Mouse (Mus musculus) lung, embryonic 14.5 days (tissue): ENCODE data around the gene Smyd3. TPM values are rescaled to one million over a fixed set of nuclear protein-coding genes. Genes with fewer than 3 reads are reported as not detected.

Source experiments
- ATAC-seq: fragments of 200-750 bp; cut with Nextera tagmentation; 2 replicates; pipeline ENCODE4 v1.8.0; 2017; ENCODE audit warnings: mild to moderate bottlenecking, moderate TSS enrichment, moderate library complexity; ENCODE audit not compliant: insufficient read depth
- DNase-seq: peaks from one replicate; pipeline ENCODE4 v3.0.0-alpha.2; 2015
- H3K27ac ChIP-seq: fragments of 300-500 bp; sonication (generic); 2 replicates; pipeline ENCODE4 v1.5.1; 2014; ENCODE audit warnings: low read depth, mild to moderate bottlenecking, moderate library complexity
- H3K27me3 ChIP-seq: fragments of 300-500 bp; sonication (generic); 2 replicates; pipeline ENCODE4 v1.6.1; 2014; ENCODE audit warnings: low read length, control low read depth; ENCODE audit not compliant: insufficient read depth
- H3K36me3 ChIP-seq: fragments of 300-500 bp; sonication (generic); 2 replicates; pipeline ENCODE4 v1.6.1; 2014; ENCODE audit warnings: control low read depth; ENCODE audit not compliant: insufficient read depth
- H3K4me1 ChIP-seq: fragments of 300-500 bp; sonication (generic); 2 replicates; pipeline ENCODE4 v1.6.1; 2014; ENCODE audit warnings: antibody characterized with exemption, control low read depth; ENCODE audit not compliant: insufficient read depth
- H3K4me2 ChIP-seq: fragments of 300-500 bp; sonication (generic); 2 replicates; pipeline ENCODE4 v1.6.1; 2014; ENCODE audit warnings: mild to moderate bottlenecking
- H3K4me3 ChIP-seq: fragments of 300-500 bp; sonication (generic); 2 replicates; pipeline ENCODE4 v1.5.1; 2014; ENCODE audit warnings: low read depth, low read length
- H3K9ac ChIP-seq: fragments of 300-500 bp; sonication (generic); 2 replicates; pipeline ENCODE4 v1.6.1; 2014
- H3K9me3 ChIP-seq: fragments of 300-500 bp; sonication (generic); 2 replicates; pipeline ENCODE4 v1.6.1; 2016; ENCODE audit warnings: low read depth, low read length, control low read depth
- CTCF ChIP-seq: IDR thresholded peaks from 2 replicates; pipeline ENCODE4 v1.5.1; 2016; ENCODE audit warnings: antibody characterized with exemption, low read depth
- WGBS: fragments of 180-500 bp; shearing (Covaris S2); extraction: QIAGEN DNeasy Blood & Tissue Kit; methylation state at CpG from one replicate; pipeline ENCODE4 v1.1.7; 2014; 5-methylcytosine and 5-hydroxymethylcytosine counted together
- polyA plus RNA-seq: library from polyadenylated mRNA; unstranded; fragments of >200 nt; fragmentation: Nextera tagmentation; extraction: Ambion mirVana; gene quantifications from 2 replicates; pipeline ENCODE4 v1.2.1, GENCODE M21; 2014

Smyd3 gene
- polyA plus RNA-seq, 1 experiment from 2014 or later: 20.6 TPM

DNA sequence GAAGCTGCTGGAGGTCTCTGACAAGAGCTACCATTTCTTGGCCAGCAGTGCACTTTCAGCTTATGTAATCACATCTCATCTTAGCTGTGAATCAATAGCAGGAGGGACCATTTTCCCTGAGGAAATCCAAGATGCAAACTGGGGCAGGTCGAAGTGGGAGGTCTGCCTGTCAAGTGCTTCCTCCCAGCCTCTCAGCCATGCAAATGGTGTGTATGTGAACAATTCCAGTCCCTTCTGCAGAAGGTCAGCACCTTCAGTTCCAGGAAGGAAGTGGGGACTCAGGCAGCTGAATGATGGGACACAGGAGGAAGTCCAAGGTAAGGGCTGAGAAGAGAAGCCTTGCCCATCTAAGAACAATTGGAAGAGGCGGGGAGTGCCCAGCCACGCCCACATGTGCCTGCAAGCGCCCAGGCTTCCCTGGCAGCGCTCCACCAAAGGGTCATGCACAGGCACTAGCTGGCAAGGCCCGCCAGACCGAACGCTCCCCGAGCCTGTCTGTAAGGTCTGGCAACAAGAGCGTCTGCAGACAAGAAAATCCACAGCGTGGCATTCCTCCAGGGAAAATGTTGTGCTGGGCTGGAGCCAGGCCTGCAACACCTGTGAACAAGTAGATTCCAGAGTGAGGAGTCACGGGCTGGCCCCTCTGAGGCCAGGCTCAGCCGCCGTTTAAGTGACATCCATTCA lies 381.2 kb downstream of the Smyd3 start:
- Histone ChIP-seq H3K9me3 (no peaks in the 10 kb centered on the region), H3K27me3 (no peaks in the 10 kb centered on the region), H3K9ac (no peak overlapping the region), H3K27ac (peak overlapping the region; percentile 42; the same call in 1 of the 2 replicates), H3K36me3 (no peaks in the 10 kb centered on the region), H3K4me2 (peak overlapping the region; percentile 44; the same call in 1 of the 2 replicates), H3K4me3 (no peak overlapping the region), H3K4me1 (peaks cover 5% of the 10 kb centered on the region)
- no peak for TF ChIP-seq CTCF
- 27% methylated on average over 14 of the region's 14 CpGs for WGBS
- DNase-seq (peak; percentile 68), ATAC-seq (peak; percentile 69)

DNA sequence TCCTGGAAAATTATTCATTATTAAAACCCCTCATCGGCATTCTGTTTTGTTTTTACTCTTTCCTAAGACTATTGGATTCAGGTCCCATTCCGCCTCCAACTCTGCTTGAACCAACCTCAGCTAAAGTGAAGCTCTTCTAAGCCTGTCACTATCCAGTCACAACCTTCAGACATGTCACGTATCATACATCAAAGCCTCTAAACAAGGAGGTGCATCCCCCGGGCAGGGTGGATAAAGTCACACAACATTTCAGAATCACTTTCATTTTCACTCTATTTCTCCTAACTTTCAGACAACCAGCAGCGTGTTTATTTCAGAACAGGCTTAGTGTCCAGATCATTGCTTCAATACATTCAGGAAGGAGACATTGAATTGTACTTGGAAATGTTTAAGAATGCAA lies 387.8 kb downstream of the Smyd3 start:
- peaks cover 9% of the 10 kb centered on the region; the same call in 1 of the 2 replicates for H3K4me1 ChIP-seq
- H3K9me3 ChIP-seq: no peaks in the 10 kb centered on the region
- H3K4me2 ChIP-seq: no peak overlapping the region
- ATAC-seq (no peak), DNase-seq (no peak)
- H3K27ac ChIP-seq: no peak overlapping the region
- H3K27me3 ChIP-seq: no peaks in the 10 kb centered on the region
- 79% methylated on average over 5 of the region's 5 CpGs for WGBS
- H3K36me3 ChIP-seq: no peaks in the 10 kb centered on the region
- no peak overlapping the region for H3K4me3 ChIP-seq
- no peak for TF ChIP-seq CTCF
- H3K9ac ChIP-seq: no peak overlapping the region

DNA sequence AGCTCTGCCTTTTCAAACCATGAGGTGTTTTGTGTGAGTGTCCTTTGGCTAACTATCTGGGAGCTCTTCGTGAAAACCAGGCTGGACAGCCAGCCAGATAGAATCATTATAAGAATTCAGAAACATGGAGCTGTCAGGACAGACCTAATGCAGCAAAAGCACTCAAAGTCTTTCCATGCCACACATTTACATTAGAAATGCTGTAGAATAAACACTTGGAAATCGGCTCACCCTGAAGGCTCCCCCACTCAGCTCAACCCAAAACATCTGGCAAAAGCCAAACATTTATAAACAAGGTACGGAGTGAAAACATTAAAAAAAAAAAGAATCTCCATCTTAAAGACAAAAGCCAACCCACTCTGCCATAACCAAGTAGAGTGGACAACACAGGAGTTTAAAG lies 391.6 kb downstream of the Smyd3 start:
- Histone ChIP-seq H3K4me2 (no peak overlapping the region), H3K27me3 (no peaks in the 10 kb centered on the region), H3K9ac (no peak overlapping the region), H3K4me1 (peaks cover 9% of the 10 kb centered on the region; the same call in 1 of the 2 replicates), H3K9me3 (no peaks in the 10 kb centered on the region), H3K36me3 (no peaks in the 10 kb centered on the region), H3K4me3 (no peak overlapping the region), H3K27ac (peak overlapping the region; percentile 63)
- TF ChIP-seq CTCF: no peak
- WGBS: 23% methylated on average over 3 of the region's 3 CpGs
- peak; percentile 67 for DNase-seq
- ATAC-seq: peak; percentile 55

DNA sequence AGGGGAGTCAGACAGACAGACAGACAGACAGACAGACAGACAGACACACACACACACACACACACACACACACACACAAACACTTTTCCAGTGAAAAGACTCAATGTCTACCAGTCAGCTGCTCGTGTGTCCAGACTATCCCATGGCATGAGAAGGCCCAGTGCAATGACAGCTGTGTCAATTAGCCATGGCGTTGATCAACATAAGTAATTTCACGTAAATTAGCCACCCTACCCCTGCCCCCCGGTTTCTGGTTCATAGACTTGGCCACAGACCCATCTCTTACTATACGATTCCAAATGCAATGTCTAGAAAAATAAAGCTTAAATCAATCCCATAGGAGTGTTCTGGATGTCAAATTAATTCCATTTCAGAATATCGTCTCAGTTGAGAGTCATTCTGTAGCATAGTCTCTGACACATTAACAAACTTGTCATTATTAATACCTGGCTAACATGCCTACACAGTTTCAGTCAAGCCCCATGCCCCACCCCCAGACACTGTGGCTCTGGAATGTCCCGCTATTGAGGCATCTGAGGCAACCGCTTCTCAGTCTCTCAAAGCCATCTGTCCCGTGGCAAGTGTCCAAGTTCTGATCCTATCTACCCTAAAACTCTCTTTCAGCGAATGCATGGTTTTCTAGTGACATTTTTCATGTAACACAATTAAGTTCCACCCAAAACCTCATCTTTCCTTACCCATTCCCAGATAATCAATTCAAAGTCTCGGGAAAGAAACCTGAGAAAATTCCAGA lies 395.2 kb downstream of the Smyd3 start:
- Histone ChIP-seq H3K4me3 (no peak overlapping the region), H3K4me2 (no peak overlapping the region), H3K9ac (no peak overlapping the region), H3K36me3 (no peaks in the 10 kb centered on the region), H3K4me1 (peaks cover 9% of the 10 kb centered on the region; the same call in 1 of the 2 replicates), H3K27me3 (no peaks in the 10 kb centered on the region), H3K27ac (no peak overlapping the region), H3K9me3 (no peaks in the 10 kb centered on the region)
- WGBS: 55% methylated on average over 11 of the region's 11 CpGs
- TF ChIP-seq CTCF: no peak
- DNase-seq (peak; percentile 86), ATAC-seq (no peak; the same call in 1 of the 2 replicates)

DNA sequence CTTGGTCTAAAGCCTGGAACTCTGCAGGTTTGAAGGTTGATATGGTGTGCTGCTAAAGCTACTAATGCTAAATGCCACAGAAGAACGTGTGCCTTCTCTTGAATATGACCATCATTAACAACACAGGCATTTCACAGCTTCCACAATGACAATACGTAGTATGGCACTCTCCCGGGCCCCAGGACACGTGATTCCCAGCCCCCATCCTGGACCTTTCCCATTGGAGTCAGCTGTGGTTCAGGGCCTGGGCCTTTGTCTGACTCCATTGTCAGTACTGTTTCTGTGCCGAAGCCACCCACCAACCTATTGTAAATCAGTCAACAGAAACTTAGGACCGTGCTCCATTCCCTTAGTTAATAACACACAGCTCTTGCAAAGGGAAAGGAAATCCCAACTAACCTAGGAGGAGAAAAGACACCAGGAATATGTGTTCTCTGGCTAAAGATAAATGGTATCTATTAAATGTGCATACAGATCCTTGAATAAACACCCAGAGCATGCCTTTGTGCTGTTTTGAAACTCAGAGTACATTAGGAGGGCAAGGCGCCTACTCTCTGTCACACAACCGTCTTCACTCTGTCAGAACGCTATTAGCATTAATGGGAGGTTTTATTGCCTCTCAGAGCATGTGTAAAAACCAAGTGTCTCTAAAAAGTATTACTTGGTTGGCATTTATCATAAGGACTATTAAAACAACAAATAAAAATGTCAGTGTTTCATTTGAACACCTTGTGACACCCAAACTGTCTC lies 397.4 kb downstream of the Smyd3 start:
- no peaks in the 10 kb centered on the region for H3K27me3 ChIP-seq
- no peaks in the 10 kb centered on the region for H3K4me1 ChIP-seq
- no peak for ATAC-seq
- no peaks in the 10 kb centered on the region for H3K36me3 ChIP-seq
- DNase-seq: no peak
- no peak for TF ChIP-seq CTCF
- H3K4me3 ChIP-seq: no peak overlapping the region
- 66% methylated on average over 9 of the region's 9 CpGs for WGBS
- H3K4me2 ChIP-seq: no peak overlapping the region
- no peaks in the 10 kb centered on the region for H3K9me3 ChIP-seq
- no peak overlapping the region for H3K27ac ChIP-seq
- no peak overlapping the region for H3K9ac ChIP-seq

DNA sequence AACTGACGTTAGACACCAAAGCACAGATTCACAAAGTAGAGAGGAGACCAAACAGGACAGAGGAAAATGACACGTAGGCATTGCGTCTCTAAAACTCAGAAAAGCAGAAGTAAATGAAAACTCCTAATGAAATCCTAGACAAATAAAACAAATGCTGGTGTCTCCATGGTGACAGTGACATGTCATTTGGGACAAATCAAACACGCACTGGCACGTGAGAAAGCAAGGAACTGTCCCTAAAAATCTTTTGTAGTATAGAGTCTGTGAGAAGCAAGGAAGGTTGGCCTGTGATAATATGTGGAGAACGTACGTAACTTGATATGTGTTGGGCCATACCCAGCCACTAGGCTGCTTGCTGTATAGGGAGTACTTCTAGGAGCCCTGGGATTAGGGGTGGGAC lies 399.2 kb downstream of the Smyd3 start:
- DNase-seq (no peak), ATAC-seq (peak; percentile 54; the same call in 1 of the 2 replicates)
- no peaks in the 10 kb centered on the region for H3K27me3 ChIP-seq
- no peaks in the 10 kb centered on the region for H3K36me3 ChIP-seq
- TF ChIP-seq CTCF: no peak
- 57% methylated on average over 7 of the region's 7 CpGs for WGBS
- H3K27ac ChIP-seq: no peak overlapping the region
- no peak overlapping the region for H3K4me3 ChIP-seq
- H3K4me2 ChIP-seq: no peak overlapping the region
- H3K9me3 ChIP-seq: no peaks in the 10 kb centered on the region
- H3K4me1 ChIP-seq: no peaks in the 10 kb centered on the region
- H3K9ac ChIP-seq: no peak overlapping the region
